Mouse (Mus musculus): Measurements from ENCODE around the gene Hipk3. TPM values are rescaled to one million over a fixed set of nuclear protein-coding genes. Genes with fewer than 3 reads are reported as not detected.
A peak's percentile ranks its signal among the peaks of the same experiment; 100 is the strongest.

The Hipk3 gene
- 65.7 and 66.5 TPM in 2 replicates for polyA plus RNA-seq (2011; ENCODE audit: insufficient read length, low read depth, missing spikeins)

DNA sequence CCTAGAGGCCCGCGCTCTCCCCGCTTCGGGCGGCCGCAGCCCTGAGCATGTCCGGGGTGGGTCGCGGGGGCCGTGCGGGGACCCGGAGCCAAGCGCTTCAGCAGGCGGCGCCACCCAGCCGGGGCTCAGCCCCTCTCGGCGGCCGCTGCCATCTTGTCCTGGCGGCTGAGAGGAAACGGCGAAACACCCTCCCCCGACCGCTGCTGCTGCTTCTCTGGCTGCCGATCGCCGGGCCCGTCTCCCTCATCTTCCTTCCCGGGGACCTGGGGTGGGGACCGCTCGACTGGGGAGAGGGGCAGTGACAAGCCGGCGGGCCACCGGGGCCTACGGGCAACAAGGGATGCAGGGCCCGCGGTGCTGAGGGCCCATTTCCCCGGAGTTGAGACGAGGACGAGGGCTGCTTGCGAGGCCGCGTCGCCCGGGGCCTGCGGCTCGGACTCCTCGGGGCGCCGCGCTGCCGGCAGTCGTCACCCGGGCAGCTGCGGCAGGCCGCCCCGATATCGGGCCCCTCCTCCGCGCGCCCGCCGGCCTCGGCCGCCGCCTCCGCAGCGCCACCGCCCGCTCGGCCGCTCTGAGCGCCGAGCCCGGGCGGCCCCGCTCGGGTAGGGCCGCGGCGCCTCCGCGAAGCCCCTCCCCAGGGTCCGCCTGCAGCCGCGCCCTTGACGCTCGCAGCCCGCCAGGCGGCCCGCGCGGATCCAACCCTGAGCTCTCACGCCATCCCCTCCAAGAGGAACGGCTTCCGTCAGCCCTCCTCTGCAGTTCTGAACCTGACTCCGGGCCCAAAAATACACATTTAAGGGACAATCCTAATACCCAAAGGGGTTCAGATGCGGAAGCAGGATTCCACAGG lies at the start of gene Hipk3:
Gene Hipk3, minus strand, starts transcription at position 496 of the 850 bp plus-strand sequence.
- TF ChIP-seq POLR2A (IDR thresholded peaks at IDR 0.05; ENCODE audit: low read depth, low read length) (peak; percentile 49), CTCF (IDR thresholded peaks at IDR 0.05; ENCODE audit: borderline replicate concordance, insufficient read depth, low read length) (no peak)
- Histone ChIP-seq H3K4me3 (ENCODE audit: insufficient read depth, low read length) (peak within 1 kb of the TSS; percentile 94), H3K27ac (ENCODE audit: insufficient read depth, low read length) (peak within 1 kb of the TSS; percentile 92), H3K4me1 (ENCODE audit: control insufficient read depth, insufficient read depth, low read length) (peaks cover 9% of the 10 kb centered on the region; the same call in 1 of the 2 replicates)

DNA sequence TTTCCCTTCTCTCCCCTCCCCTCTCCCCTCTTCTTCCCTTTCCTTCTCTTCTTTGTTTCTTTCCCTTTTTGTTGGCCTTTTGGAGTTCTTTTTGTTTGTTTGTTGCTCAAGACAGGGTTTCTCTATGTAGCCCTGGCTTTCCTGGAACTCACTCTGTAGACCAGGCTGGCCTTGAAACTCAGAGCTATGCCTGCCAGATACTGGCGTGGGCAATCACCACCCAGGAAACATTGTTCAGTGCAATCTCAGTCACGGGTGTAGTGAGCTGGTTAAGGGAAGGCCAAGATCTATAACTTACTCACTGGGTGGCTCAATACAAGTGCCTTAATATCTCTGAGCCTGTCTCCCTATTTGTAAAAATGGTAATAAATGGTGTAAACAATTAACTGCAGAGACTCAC lies 46.0 kb upstream of the Hipk3 start:
- TF ChIP-seq POLR2A (IDR thresholded peaks at IDR 0.05; ENCODE audit: low read depth, low read length): no peak
- TF ChIP-seq CTCF (IDR thresholded peaks at IDR 0.05; ENCODE audit: borderline replicate concordance, insufficient read depth, low read length): no peak
- H3K27ac ChIP-seq (ENCODE audit: insufficient read depth, low read length): no peak overlapping the region
- H3K4me1 ChIP-seq (ENCODE audit: control insufficient read depth, insufficient read depth, low read length): no peaks in the 10 kb centered on the region
- no peak overlapping the region for H3K4me3 ChIP-seq (ENCODE audit: insufficient read depth, low read length)

DNA sequence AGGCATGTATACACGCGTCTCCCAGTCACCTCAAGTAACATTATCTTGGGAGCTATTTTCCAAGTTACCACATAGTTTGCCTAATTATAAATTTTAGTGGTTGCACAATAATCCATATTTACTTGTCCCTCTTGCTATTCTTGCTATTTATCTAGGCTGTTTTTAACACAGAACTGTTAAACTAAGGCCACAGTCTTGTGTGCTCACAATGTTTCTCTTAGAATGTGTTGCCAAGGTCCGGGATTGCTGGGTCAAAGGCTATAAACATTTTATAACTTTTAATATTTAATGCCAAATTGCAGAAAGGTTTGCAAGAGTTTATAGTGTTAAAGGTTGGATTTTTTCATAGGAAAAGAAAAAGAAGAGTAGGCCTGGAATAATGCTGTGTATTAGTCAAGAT lies 40.5 kb upstream of the Hipk3 start:
- Histone ChIP-seq H3K27ac (ENCODE audit: insufficient read depth, low read length) (no peak overlapping the region), H3K4me3 (ENCODE audit: insufficient read depth, low read length) (no peak overlapping the region), H3K4me1 (ENCODE audit: control insufficient read depth, insufficient read depth, low read length) (no peaks in the 10 kb centered on the region)
- TF ChIP-seq CTCF (IDR thresholded peaks at IDR 0.05; ENCODE audit: borderline replicate concordance, insufficient read depth, low read length): no peak
- no peak for TF ChIP-seq POLR2A (IDR thresholded peaks at IDR 0.05; ENCODE audit: low read depth, low read length)

DNA sequence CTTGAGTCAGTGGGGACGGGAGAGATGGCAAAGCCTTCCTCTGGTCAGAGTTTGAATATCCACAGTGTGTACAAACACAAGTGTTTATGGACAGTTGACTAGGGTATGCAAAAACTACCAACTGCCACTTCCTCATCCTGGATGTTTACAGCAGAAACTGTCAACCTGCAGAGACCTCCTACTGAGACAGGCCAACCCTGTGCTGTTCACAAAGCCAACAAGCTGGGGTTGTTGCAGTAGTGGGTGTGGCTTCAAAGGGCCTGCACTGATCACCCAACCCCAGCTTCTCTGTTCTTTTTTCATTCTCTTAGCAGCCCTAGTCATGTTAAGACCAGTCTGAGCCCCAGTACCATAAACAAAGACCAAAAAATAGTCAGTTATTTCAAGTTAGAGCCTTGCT lies 38.3 kb upstream of the Hipk3 start:
- TF ChIP-seq CTCF (IDR thresholded peaks at IDR 0.05; ENCODE audit: borderline replicate concordance, insufficient read depth, low read length): no peak
- no peak for TF ChIP-seq POLR2A (IDR thresholded peaks at IDR 0.05; ENCODE audit: low read depth, low read length)
- Histone ChIP-seq H3K27ac (ENCODE audit: insufficient read depth, low read length) (no peak overlapping the region), H3K4me1 (ENCODE audit: control insufficient read depth, insufficient read depth, low read length) (no peaks in the 10 kb centered on the region), H3K4me3 (ENCODE audit: insufficient read depth, low read length) (no peak overlapping the region)

DNA sequence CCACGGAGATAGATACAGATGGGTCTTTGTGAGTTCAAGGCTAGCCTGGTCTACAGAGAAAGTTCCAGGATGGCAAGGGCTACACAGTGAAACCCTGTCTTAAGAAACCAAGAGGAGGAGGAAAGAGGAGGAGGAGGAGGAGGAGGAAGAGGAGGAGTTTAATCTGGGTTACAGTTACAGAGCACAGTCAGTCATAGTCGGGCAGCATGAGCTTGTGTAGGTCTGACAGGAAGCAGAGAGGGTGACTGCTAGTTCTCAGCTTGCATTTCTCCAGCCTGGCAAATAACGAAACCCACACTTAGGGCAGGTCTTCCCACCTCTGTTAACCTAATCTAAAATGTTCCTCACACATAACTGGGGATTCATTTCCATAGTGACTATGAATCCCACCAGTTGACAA lies 32.3 kb upstream of the Hipk3 start:
- no peak overlapping the region for H3K4me3 ChIP-seq (ENCODE audit: insufficient read depth, low read length)
- H3K27ac ChIP-seq (ENCODE audit: insufficient read depth, low read length): no peak overlapping the region
- TF ChIP-seq POLR2A (IDR thresholded peaks at IDR 0.05; ENCODE audit: low read depth, low read length) (no peak), CTCF (IDR thresholded peaks at IDR 0.05; ENCODE audit: borderline replicate concordance, insufficient read depth, low read length) (no peak)
- H3K4me1 ChIP-seq (ENCODE audit: control insufficient read depth, insufficient read depth, low read length): no peaks in the 10 kb centered on the region; the same call in 1 of the 2 replicates

DNA sequence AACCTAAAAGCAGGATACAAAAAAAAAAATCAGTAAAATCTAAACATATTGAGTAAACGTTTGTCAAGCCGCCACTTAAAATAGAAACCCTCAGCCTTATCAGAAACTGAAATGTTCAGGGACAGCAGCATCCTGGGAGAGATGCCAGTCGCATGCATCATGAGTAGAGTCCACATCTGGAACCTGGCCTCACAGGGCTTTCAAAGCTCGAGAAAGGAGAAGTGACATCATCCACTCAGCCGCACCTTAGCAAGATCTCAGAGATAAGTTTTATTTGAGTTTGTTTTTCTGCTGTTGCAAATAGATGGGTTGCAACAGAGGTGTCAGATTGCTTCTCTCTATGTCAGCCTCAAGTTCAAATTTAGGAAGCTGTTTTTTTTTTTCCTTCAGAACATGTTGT lies 31.3 kb upstream of the Hipk3 start:
- H3K4me1 ChIP-seq (ENCODE audit: control insufficient read depth, insufficient read depth, low read length): no peaks in the 10 kb centered on the region; the same call in 1 of the 2 replicates
- TF ChIP-seq CTCF (IDR thresholded peaks at IDR 0.05; ENCODE audit: borderline replicate concordance, insufficient read depth, low read length) (no peak), POLR2A (IDR thresholded peaks at IDR 0.05; ENCODE audit: low read depth, low read length) (no peak)
- H3K27ac ChIP-seq (ENCODE audit: insufficient read depth, low read length): no peak overlapping the region
- no peak overlapping the region for H3K4me3 ChIP-seq (ENCODE audit: insufficient read depth, low read length)

DNA sequence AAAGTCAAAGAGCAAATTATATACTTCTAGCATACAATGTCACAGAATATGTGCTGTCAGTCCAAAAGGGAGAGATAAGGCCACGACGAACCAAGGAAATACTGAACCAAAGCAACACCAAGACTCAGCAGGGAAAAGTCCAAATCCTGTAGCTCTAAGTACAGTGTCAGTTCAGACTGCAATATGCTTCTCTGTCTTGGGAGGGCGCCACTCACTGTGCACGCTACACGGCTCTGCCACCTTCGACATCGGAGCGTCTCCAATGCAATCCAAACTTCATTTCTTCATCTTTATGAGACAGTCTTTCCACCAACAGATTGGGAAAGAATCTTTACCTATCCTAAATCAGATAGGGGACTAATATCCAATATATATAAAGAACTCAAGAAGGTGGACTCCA lies 17.4 kb upstream of the Hipk3 start:
- Histone ChIP-seq H3K27ac (ENCODE audit: insufficient read depth, low read length) (no peak overlapping the region), H3K4me3 (ENCODE audit: insufficient read depth, low read length) (no peak overlapping the region), H3K4me1 (ENCODE audit: control insufficient read depth, insufficient read depth, low read length) (no peaks in the 10 kb centered on the region)
- TF ChIP-seq POLR2A (IDR thresholded peaks at IDR 0.05; ENCODE audit: low read depth, low read length) (no peak), CTCF (IDR thresholded peaks at IDR 0.05; ENCODE audit: borderline replicate concordance, insufficient read depth, low read length) (0 out of 2 replicates have a peak, but pooled peaks have one; percentile 11)

DNA sequence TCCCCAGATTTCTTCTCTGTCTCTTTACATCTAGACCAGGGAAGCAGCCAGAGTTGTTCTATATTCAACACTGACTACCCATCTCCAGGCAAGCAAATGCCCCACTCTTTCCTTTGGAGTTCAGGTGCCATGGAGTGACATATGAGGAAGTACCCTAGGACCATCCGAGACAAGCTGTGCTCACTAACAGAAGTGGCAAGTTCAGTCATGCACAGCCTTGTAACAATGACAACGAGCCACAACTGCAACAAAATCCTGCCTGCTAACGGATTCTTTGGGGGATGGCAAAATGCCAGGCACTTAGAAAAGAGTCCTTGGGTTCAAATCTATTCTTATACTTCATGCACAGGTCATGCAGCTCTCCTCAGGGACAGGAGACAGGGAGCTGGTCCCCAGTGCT lies 8.1 kb upstream of the Hipk3 start:
- Histone ChIP-seq H3K4me1 (ENCODE audit: control insufficient read depth, insufficient read depth, low read length) (0 out of 2 replicates have a peak, but pooled peaks cover 2% of the 10 kb centered on the region), H3K4me3 (ENCODE audit: insufficient read depth, low read length) (no peak overlapping the region), H3K27ac (ENCODE audit: insufficient read depth, low read length) (no peak overlapping the region)
- TF ChIP-seq CTCF (IDR thresholded peaks at IDR 0.05; ENCODE audit: borderline replicate concordance, insufficient read depth, low read length) (no peak), POLR2A (IDR thresholded peaks at IDR 0.05; ENCODE audit: low read depth, low read length) (no peak)

DNA sequence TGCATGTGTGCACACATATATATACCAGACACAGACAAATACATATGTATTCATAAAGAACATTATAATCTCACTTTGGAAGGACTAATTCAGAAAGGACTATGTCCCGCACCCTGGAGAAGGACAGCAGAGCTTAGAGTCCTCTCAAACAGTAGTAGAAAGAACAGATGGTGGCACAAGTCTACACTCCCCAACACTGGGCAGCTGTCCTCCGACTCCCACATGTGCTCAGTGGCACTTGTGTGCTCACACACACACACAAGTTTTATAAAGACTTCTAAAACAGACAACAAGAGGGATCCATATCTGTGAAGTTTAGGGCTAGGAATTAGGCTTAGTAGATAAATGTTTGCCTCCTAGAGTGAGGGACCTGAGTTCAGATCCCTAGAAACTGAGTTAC lies 6.8 kb upstream of the Hipk3 start:
- no peak overlapping the region for H3K4me3 ChIP-seq (ENCODE audit: insufficient read depth, low read length)
- no peak overlapping the region for H3K27ac ChIP-seq (ENCODE audit: insufficient read depth, low read length)
- H3K4me1 ChIP-seq (ENCODE audit: control insufficient read depth, insufficient read depth, low read length): 0 out of 2 replicates have a peak, but pooled peaks cover 2% of the 10 kb centered on the region
- TF ChIP-seq POLR2A (IDR thresholded peaks at IDR 0.05; ENCODE audit: low read depth, low read length) (no peak), CTCF (IDR thresholded peaks at IDR 0.05; ENCODE audit: borderline replicate concordance, insufficient read depth, low read length) (no peak)

DNA sequence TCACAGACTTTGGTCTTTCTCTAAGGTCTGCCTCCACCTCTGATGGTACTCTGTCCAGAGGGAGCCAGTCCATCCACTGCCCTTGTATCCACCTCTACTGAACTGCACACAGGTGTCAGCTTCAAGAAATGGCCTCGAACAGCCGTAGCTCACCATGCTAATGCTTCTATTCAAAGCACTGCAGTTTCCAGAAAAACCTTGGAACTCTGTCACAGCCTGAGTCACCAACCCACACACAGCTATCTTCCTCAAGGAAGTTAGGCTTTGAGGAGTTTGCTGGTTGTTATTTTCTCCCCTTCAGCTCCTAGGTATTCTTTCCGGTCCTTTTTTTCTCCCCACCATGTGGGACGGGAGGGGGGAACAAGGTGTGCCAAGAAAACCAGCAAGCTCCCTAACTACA lies 3.5 kb upstream of the Hipk3 start:
- H3K27ac ChIP-seq (ENCODE audit: insufficient read depth, low read length): no peak overlapping the region
- H3K4me3 ChIP-seq (ENCODE audit: insufficient read depth, low read length): no peak overlapping the region
- peaks cover 7% of the 10 kb centered on the region; the same call in 1 of the 2 replicates for H3K4me1 ChIP-seq (ENCODE audit: control insufficient read depth, insufficient read depth, low read length)
- TF ChIP-seq CTCF (IDR thresholded peaks at IDR 0.05; ENCODE audit: borderline replicate concordance, insufficient read depth, low read length): no peak
- no peak for TF ChIP-seq POLR2A (IDR thresholded peaks at IDR 0.05; ENCODE audit: low read depth, low read length)
